Mouse (Mus musculus): ENCODE results near the gene Car4.

DNA sequence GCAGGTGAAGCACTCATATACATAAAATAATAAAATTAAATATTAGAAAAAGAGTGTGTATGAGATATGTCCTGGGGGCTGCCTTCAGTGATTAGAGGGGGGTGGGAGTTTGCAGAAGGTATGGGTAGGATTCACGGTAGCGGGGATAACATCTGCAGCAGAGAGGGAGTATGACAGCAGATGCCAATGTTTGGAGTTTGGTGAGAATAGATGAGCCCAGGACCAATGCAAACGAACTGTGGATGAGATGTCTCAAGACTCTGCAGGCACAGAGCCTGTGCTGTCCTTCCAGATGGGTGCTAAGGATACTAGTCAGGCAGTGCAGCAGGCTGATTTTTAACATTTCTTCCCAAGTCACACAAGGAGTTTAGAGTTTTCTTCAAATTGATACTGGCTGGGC, 19.1 kb downstream of the Car4 start:
- TF ChIP-seq POLR2A (IDR thresholded peaks at IDR 0.05; ENCODE audit: control insufficient read depth, extremely low read depth, insufficient read depth, low read length, poor library complexity) (no peak), CTCF (IDR thresholded peaks at IDR 0.05; ENCODE audit: borderline replicate concordance, control insufficient read depth, extremely low read depth, insufficient read depth, low read length, poor library complexity) (no peak)

All from thymus, adult 2 months (tissue).